In the genomic region with DNA sequence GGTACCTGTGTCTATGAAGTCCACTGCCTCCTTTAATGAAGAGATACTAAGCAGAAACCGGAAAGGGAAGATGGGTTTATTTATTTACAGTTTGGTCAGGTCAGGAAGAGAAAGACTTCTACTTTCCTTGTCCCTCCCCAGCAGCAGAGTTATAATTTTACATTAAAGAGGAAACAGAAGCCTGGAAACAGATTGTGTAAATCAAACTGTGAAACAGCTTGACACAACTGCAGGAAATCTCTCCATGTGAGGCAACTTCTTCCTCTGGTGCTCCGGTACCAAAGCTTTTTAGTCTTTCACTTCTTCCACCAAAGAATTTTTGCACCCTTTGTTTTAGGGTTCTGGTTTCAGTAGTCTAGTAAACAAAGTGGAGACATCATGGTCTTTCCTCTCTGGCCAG, we compare ENCODE assay signal across 23 mouse cellular contexts. TPM values are rescaled to one million over a fixed set of nuclear protein-coding genes. Genes with fewer than 3 reads are reported as not detected.
"Had no signal": no experiment of that assay in that cellular context is flagged by ENCODE, and none has a peak within 500 bp of the region (broad histone marks: within the 10 kb centered on the region; RNA-seq: fewer than 3 reads in every experiment).

No protein-coding gene starts in this region.

- H3K36me3 ChIP-seq: intestine, embryonic 15.5 days; limb, embryonic 12.5 days; limb, embryonic 15.5 days; liver, embryonic 13.5 days; lung, embryonic 15.5 days; midbrain, embryonic 10.5 days; midbrain, embryonic 13.5 days had no signal

- H3K9me3 ChIP-seq: intestine, embryonic 15.5 days; limb, embryonic 12.5 days; limb, embryonic 15.5 days; liver, embryonic 13.5 days; lung, embryonic 15.5 days; megakaryocyte, embryonic 14.5 days; midbrain, embryonic 10.5 days; midbrain, embryonic 13.5 days had no signal

- DNase-seq: kidney, adult 11 months; kidney, postnatal 14 days; kidney, postnatal 4 days; left cerebral cortex, postnatal 4 days; liver, embryonic 13.5 days; lung, adult 18-20 months; lung, postnatal 14 days; lung, postnatal 4 days; thymus, adult 2 months; thymus, postnatal 14 days; thymus, postnatal 4 days had no signal

- H3K27me3 ChIP-seq: intestine, embryonic 15.5 days; liver, embryonic 13.5 days; megakaryocyte, embryonic 14.5 days; midbrain, embryonic 13.5 days had no signal

- H3K9ac ChIP-seq: intestine, embryonic 15.5 days; limb, embryonic 12.5 days; limb, embryonic 15.5 days; liver, embryonic 13.5 days; lung, embryonic 15.5 days; midbrain, embryonic 13.5 days had no signal

- H3K4me3 ChIP-seq: intestine, embryonic 15.5 days; limb, embryonic 12.5 days; limb, embryonic 15.5 days; liver, embryonic 13.5 days; lung, embryonic 15.5 days; megakaryocyte, embryonic 14.5 days; midbrain, embryonic 10.5 days; midbrain, embryonic 13.5 days had no signal

- ATAC-seq: intestine, embryonic 15.5 days; midbrain, embryonic 13.5 days had no signal

- H3K4me1 ChIP-seq: intestine, embryonic 15.5 days; limb, embryonic 12.5 days; limb, embryonic 15.5 days; liver, embryonic 13.5 days; lung, embryonic 15.5 days; midbrain, embryonic 10.5 days; midbrain, embryonic 13.5 days had no signal

- H3K27ac ChIP-seq: intestine, embryonic 15.5 days; limb, embryonic 12.5 days; limb, embryonic 15.5 days; liver, embryonic 13.5 days; lung, embryonic 15.5 days; midbrain, embryonic 10.5 days; midbrain, embryonic 13.5 days; stomach, postnatal 0 days had no signal

- H3K4me2 ChIP-seq: intestine, embryonic 15.5 days; limb, embryonic 12.5 days; limb, embryonic 15.5 days; liver, embryonic 13.5 days; lung, embryonic 15.5 days; midbrain, embryonic 13.5 days had no signal

RNA-seq across cellular contexts. Expression of a gene that starts 7.1 kb away (rescaled TPM):
- polyA plus RNA-seq: neural tube, embryonic 11.5 days; stomach, embryonic 14.5 days had no signal

RNA-seq across cellular contexts. Expression of a gene that starts 7.2 kb away (rescaled TPM):
- total RNA-seq: layer of hippocampus, postnatal 14 days had no signal
- polyA plus RNA-seq: midbrain, embryonic 10.5 days had no signal

RNA-seq across cellular contexts. Expression of a gene that starts 25.7 kb away (rescaled TPM):
- polyA plus RNA-seq: midbrain, embryonic 10.5 days; neural tube, embryonic 11.5 days; stomach, embryonic 14.5 days had no signal

RNA-seq across cellular contexts. Expression of a gene that starts 31.7 kb away (rescaled TPM):
- polyA plus RNA-seq: kidney, embryonic 14.5 days; midbrain, embryonic 10.5 days; stomach, embryonic 14.5 days had no signal
